Mouse (Mus musculus) embryonic fibroblast, embryonic 13.5 days (primary cell): Measurements from ENCODE around the gene Vac14.

Source experiments
- CTCF ChIP-seq: IDR thresholded peaks from 2 replicates; pipeline ENCODE4 v1.5.1; 2011; ENCODE audit warnings: mild to moderate bottlenecking, control low read depth, low read length, moderate library complexity, borderline replicate concordance; ENCODE audit not compliant: insufficient read depth
- POLR2A ChIP-seq: IDR thresholded peaks from 2 replicates; pipeline ENCODE4 v1.6.1; 2011; ENCODE audit warnings: low read depth, mild to moderate bottlenecking, control low read depth, low read length, moderate library complexity

DNA sequence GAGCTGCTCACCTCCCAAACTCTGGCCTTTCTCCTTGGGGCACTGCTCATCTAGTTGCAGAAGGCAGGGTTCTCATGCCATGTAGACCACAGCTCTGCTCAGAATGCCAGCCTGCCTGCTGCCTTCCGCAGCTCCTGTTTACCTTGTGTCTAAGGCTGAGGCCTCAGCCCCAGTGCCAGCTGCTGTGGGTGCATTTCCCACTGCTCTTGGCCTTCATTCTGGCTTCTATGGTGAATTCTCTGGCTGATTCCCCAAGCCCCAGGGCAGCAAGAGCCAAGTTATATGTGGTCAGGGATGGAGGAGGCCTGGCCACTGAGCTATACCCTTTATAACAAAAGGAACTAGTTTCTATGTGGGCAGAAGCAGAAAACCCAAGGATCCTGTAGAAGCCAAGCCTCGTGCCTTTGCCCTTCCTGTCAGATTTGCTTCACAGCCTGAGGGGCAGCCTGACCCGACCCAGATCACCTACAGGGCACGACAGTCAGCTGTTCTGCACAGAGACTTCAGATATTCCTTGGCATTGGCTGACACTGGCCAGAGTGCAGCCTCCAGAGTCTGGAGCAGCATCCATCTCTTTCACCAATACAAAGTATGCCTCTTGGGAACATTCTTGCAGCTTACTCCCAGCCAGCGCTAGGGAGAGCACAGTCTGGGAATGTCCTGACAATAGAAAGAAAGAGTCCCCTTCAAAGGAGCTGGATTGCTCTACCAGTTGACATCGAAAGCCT, 44.8 kb downstream of the Vac14 start:
- TF ChIP-seq CTCF = no peak
- no peak for TF ChIP-seq POLR2A
